Mouse (Mus musculus): ENCODE results near the gene Sirt7.

DNA sequence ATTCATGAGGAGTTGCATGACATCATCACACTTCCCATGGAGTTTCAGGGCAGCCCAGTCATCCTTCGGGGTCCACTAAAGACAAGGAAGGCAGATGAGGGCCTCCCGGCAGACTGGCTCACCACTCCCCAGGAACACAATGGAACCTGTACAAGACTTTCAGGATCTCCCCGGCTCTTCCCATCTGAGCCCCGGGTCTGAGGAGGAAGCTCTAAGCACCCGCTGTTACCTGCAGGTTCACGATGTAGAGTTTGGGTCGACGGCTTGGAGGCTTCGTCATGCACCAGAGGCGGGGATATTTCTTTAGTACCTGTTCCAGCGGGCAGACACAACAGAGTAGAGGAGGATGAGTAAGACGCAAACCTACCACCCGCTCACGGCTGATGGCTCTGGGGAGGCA lies 4.8 kb downstream of the Sirt7 start:
- TF ChIP-seq CTCF (IDR thresholded peaks at IDR 0.05; ENCODE audit: low read depth, low read length) (no peak), POLR2A (IDR thresholded peaks at IDR 0.05; ENCODE audit: borderline replicate concordance, low read depth, low read length) (no peak)
